Mouse (Mus musculus) retina, adult 2 months (tissue): Measurements from ENCODE around the gene Mgmt.

Experiments
- DNase-seq: peaks from one replicate; pipeline ENCODE4 v3.0.0-alpha.2; 2012; ENCODE audit warnings: low read depth, low spot score

Gene Mgmt

DNA sequence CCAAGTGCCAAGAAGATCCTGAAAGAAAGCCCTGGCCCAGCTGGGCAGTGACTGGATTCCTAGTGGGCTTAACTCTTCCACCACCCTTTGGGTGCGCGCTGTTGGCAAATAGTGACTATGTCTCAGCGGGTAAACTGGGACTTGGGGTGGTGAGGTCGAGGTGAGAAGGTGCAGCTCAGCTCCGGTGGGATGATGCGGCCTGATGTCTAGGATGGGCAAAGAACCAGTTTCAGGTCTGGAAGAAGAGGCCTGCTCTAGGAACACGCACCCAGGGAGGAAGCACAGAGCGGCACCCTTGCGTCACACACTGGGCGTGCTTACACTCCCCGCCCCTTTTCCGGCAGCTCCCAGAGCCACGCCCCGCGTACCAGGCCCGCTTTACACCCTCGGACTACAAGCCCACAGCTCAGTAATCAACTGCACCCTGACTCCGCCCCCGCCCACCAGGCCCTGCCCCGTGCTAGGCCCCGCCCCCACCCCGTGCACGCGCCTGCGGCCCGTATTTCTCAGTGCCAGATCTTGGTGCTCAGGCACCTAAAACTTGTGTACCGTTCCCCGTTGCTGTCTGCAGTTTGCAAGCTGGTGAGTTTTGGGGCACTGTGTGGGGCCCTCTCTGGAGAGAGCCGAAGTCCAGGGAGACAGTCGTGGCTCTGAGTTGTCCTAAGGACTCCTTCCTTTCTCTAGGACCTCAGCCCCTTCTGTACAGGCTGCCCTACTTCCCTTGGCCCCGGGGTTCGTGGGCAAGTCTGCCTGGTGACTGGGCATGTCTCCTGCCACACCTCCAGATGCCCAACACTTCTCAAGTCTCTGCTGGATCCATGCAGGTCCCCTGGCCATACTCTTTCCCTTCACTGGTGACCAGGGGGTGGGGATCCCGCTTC is at the start of gene Mgmt:
TSS of gene Mgmt (plus strand) at position 509 of the 881 bp plus-strand sequence.
- DNase-seq = peak; percentile 2

DNA sequence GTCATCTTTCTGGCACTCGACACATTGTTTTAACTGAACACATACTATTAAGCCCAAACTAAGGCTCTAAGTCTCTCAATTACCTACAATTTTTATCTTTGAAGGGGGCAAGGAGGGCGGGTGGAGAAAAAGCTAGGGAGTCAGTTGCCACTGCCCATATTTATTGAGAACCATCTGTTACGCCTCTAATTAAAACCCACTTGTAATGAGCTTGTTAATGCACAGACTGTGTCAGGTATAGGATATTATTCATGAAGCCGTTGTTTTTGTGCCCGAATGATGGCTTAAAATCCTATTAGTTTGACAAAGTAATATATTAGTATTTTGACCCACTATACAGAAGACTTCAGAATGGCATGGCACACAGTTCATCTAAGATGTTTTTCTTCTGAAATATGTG is 49.6 kb upstream of the Mgmt start:
- DNase-seq = no peak

- DNase-seq = no peak
These were observed 49.1 kb upstream of the Mgmt start for GRCm38 (mm10) chr7:136845321-136845720.

- no peak for DNase-seq
These were observed 48.3 kb upstream of the Mgmt start for GRCm38 (mm10) chr7:136846086-136846620.

DNA sequence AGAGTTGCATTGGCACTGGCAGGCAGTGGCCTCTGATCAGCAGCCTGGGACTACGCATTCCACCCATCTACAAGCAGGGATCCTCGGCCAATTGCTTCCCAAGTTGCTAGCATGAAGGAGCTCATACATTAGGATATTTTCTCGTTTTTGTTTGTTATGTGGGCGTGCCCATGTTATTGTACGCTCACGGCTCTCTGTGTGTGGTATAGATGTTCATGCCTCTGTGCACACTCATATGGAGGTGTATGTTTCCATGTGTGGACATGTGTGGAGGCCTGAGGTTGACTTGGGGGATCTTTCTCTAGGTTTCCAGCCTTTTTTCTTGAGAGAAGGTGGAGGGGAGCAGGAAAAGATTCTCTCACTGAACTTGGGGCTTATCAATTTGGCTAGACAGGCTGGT is 46.8 kb upstream of the Mgmt start:
- no peak for DNase-seq

- DNase-seq = no peak
These were observed 45.7 kb upstream of the Mgmt start for GRCm38 (mm10) chr7:136848761-136849160.

- no peak for DNase-seq
These were observed 44.6 kb upstream of the Mgmt start for GRCm38 (mm10) chr7:136849811-136850210.

DNA sequence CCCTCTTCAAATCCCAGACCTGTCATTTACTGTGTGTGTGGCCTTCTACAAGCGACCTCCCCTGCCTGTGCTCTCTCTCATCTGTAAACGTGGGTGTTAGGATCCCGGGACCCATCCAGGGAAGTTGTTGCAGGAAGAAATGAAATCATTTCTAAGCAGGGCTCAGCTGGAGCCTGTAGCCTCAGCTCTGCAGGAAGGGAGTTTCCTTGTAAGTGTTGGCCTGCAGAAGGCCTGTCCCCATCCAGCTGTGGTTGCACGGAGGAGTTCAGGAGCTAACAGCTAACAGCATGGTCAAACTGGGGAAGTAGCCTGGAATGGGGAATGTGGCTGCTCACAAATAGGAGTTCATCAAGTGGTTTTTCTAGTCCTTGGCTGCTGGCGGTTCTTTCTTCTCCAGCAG is 44.1 kb upstream of the Mgmt start:
- no peak for DNase-seq

DNA sequence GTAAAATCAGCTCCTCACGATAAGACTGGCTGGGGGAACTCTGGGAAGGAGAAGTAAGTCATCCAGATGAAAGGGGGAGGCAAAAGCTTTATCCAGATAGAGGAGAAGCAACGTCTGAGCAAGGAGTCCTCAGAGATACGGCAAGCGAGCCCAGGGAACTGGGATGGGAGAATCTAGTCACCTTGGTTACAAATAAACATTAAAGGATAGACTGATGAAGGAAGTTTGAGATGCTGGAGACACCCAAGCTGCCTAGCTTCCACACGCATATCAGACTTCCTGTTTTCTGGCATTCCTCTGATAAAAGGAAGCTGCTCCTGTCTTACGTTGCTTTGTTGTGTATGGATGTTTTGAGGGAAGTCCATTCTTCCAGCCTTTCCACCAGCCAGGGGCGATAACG is 42.5 kb upstream of the Mgmt start:
- DNase-seq = no peak

DNA sequence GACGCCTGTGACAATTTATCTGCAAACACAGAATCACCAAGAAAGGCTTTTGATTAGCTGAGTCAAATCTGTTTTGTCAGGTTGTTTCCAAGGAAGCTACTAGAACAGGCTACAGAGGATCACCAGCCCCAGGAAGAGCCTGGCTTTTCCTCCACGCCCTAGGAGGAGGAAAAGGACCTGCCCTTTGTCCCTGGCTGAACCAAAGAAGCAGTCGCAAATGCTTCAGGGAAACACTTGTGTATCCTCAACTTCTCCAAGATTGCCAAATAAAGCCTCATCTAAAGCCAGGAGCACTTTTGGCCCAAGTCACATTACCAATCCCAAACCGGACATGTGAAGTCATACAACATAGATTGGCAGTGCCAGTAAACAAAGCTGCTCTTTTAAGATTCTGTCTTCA is 41.7 kb upstream of the Mgmt start:
- DNase-seq = no peak

DNA sequence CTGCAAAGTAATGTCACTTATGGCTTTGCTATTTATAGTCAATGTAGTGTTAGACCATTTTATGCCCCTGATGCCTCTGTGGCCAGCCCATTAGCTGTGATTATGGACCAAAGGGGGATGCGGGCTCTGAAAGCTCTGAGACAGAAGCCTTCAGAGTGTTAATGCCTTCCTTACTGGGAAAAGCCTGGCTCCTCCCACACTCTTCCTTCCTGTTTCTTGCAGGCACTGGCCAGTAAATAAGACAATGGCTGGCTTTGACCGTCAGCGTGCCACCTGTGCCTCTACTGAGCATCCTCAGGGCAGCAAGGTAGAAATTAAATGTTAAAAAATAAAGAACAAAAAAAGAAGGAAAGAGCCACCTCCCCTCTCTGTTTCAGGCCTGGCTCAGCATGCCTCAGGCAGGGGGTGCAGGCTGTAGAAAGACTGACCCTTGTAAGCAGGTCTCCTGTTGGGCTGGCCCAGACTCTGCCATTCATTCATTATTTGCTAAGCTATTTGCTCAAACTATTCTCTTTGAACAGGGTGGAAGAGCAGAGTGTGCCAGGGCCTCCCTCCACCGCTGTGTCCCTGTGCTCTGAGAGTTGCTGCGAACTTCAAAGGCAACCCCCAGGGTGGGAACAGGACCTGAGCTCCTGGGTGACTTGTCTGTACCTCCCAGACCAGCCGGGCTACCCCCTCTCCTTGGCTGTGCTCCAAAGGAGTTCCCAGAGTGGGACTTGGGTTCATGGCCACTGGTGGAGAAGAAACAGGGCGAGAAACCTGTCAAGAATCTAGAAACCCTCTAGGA is 29.5 kb upstream of the Mgmt start:
- DNase-seq = no peak

DNA sequence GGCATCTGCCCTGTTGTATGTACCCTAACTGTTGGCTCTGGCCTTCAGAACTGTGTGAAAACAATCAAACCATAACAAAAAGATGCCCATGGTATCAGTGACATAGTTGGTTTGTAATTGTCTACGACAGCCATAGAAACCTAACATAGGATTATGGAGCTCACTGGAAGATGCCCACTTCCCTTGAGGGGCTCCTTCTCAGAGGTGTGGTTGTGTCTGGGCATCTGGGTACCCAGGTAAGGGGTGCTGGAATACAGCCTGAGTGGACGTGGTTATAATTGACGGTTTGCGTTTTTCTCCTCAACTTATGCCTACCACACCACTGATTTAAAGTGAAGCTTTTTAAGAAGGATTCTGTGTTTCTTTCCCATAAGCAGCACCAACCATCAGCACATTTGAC is 28.5 kb upstream of the Mgmt start:
- DNase-seq = no peak

GRCm38 (mm10) chr7:136866535-136866934 is 27.9 kb upstream of the Mgmt start:
- no peak for DNase-seq

DNA sequence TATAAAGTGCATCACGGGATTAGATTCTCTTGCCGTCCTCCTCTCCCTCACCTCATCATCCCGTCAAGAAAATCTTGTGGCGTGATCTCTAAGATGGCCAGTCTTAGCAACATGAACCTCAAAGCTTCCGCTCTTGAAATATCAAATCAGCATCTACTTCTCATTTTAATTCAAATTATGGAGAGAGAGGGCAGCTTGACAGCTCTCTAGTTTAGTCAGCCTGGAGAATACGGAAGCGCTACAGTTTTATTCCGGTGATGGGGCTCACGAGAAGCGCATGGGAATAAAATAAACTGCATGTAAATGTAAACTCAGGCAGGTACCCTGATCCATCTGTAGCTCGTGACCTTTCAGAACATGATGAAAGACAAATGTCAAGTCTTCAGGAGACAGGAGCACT is 22.9 kb upstream of the Mgmt start:
- no peak for DNase-seq

GRCm38 (mm10) chr7:136872059-136872458 is 22.4 kb upstream of the Mgmt start:
- no peak for DNase-seq

GRCm38 (mm10) chr7:136874396-136874795 is 20.0 kb upstream of the Mgmt start:
- no peak for DNase-seq

GRCm38 (mm10) chr7:136880386-136880785 is 14.0 kb upstream of the Mgmt start:
- DNase-seq = no peak

- no peak for DNase-seq
These were observed 6.3 kb upstream of the Mgmt start for GRCm38 (mm10) chr7:136888161-136888560.

- DNase-seq = no peak
These were observed 942 bp downstream of the Mgmt start for GRCm38 (mm10) chr7:136895356-136895755.

GRCm38 (mm10) chr7:136895851-136896250 is 1.4 kb downstream of the Mgmt start:
- no peak for DNase-seq

GRCm38 (mm10) chr7:136897481-136897880 is 3.1 kb downstream of the Mgmt start:
- DNase-seq = no peak

DNA sequence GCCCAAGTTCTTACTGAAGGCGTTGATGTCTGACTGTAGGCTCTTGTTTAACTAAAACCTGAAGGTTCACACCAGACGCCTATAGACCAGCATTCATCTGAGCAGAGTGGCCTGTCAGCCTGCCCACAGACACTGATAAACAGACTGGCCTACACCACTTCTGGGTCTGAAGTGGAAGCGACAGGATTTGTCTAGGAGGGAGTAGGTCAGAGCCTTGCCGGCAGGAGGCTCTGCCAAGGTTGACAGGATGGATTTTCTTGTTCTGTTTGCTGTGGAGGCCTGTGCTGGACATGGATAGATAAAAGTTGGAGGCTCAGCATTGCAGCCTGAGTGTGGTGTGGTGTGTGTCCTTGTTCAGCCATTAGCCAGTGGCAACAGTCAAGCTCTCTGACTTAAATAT is 3.6 kb downstream of the Mgmt start:
- no peak for DNase-seq
